Mouse (Mus musculus) limb, embryonic 10.5 days (tissue): Measurements from ENCODE around the gene Mitf. TPM values are rescaled to one million over a fixed set of nuclear protein-coding genes. Genes with fewer than 3 reads are reported as not detected.

ENCODE experiments used
- DNase-seq: peaks from one replicate; pipeline ENCODE4 v3.0.0-alpha.2; 2017; ENCODE audit warnings: low spot score
- H3K27ac ChIP-seq: fragments of 300-500 bp; sonication (generic); 2 replicates; pipeline ENCODE4 v1.5.1; 2016; ENCODE audit warnings: mild to moderate bottlenecking
- H3K27me3 ChIP-seq: fragments of 300-500 bp; sonication (generic); 2 replicates; pipeline ENCODE4 v1.6.1; 2016; ENCODE audit warnings: low read depth, mild to moderate bottlenecking; ENCODE audit not compliant: poor library complexity, severe bottlenecking
- H3K36me3 ChIP-seq: fragments of 300-500 bp; sonication (generic); 2 replicates; pipeline ENCODE4 v1.6.1; 2016; ENCODE audit warnings: mild to moderate bottlenecking, moderate library complexity
- H3K4me1 ChIP-seq: fragments of 300-500 bp; sonication (generic); 2 replicates; pipeline ENCODE4 v1.6.1; 2016
- H3K4me3 ChIP-seq: fragments of 300-500 bp; sonication (generic); 2 replicates; pipeline ENCODE4 v1.5.1; 2016; ENCODE audit warnings: mild to moderate bottlenecking, moderate library complexity
- H3K9me3 ChIP-seq: fragments of 300-500 bp; sonication (generic); replicated peaks from 2 replicates; pipeline ENCODE4 v1.6.1; 2016; ENCODE audit warnings: mild to moderate bottlenecking
- WGBS: fragments of 180-500 bp; shearing (Covaris S2); methylation state at CpG from one replicate; pipeline ENCODE4 v1.1.7; 2016; 5-methylcytosine and 5-hydroxymethylcytosine counted together
- polyA plus RNA-seq: library from polyadenylated mRNA; unstranded; fragments of >200 nt; fragmentation: Nextera tagmentation; extraction: Ambion mirVana; gene quantifications from 2 replicates; pipeline ENCODE4 v1.2.1, GENCODE M21; 2016

Mitf gene
- 0.80 and 1.1 TPM in 2 replicates for polyA plus RNA-seq

- peak; percentile 88 for DNase-seq
- H3K27me3 ChIP-seq, result peaks cover 23% of the 10 kb centered on the region
- peak within 1 kb of the TSS; percentile 83 for H3K4me3 ChIP-seq
- peaks cover 9% of the 10 kb centered on the region for H3K4me1 ChIP-seq
- H3K9me3 ChIP-seq, result no peaks in the 10 kb centered on the region
- H3K36me3 ChIP-seq, result no peaks in the 10 kb centered on the region
- WGBS, result under 1% methylated on average over 51 of the region's 51 CpGs
- H3K27ac ChIP-seq, result peak within 1 kb of the TSS; percentile 65
Measured at GRCm38 (mm10) chr6:97806781-97807743, at the start of gene Mitf. Gene Mitf (plus strand): TSS chr6:97807052.

DNA sequence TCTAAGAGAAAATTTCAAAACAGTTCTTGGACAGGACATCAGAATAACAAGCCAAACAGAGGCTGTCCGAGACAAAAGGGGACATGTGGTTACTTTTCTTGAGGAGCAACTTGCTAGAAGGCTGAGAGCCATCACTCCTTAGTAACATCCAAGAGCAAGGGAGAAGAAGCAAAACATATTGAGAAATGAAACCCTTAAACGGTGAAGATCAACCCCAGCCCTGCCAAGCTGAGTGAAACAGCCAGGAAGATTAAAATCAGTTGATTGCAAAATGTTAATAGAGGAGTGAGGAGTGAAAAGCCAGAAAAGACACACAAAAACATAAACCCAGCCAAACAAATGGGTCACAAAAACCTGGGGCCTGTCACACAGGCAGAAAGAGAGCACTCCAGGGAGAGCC is 49.5 kb upstream of the Mitf start:
- Histone ChIP-seq H3K27ac (no peak overlapping the region), H3K36me3 (no peaks in the 10 kb centered on the region), H3K27me3 (no peaks in the 10 kb centered on the region), H3K4me1 (0 out of 2 replicates have a peak, but pooled peaks cover 4% of the 10 kb centered on the region), H3K4me3 (no peak overlapping the region), H3K9me3 (no peaks in the 10 kb centered on the region)
- 89% methylated on average over 2 of the region's 2 CpGs for whole genome bisulfite sequencing
- no peak for DNase-seq

DNA sequence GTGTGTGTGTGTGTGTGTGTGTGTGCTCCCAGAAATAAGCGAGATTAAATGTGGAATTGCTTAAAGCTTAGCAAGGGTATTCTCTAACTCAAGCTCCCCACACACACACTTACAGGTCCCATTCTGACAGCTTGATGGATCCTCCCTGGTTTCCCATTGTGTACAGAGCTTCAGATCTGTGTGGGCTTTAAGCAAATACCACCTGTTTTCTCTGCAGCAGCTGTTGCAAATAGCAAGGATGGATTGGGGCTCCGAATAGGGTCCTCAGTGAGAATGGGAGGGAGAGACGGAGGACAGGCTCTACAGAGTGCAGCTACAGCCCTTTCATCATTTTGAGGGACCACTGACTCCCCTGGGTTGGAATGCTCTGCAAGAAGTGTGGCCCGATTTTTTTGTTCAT is 48.0 kb upstream of the Mitf start:
- 65% methylated on average over 4 of the region's 4 CpGs for WGBS
- Histone ChIP-seq H3K4me1 (0 out of 2 replicates have a peak, but pooled peaks cover 4% of the 10 kb centered on the region), H3K9me3 (no peaks in the 10 kb centered on the region), H3K4me3 (no peak overlapping the region), H3K27ac (no peak overlapping the region), H3K36me3 (no peaks in the 10 kb centered on the region), H3K27me3 (no peaks in the 10 kb centered on the region)
- DNase-seq, result peak; percentile 26

- 0 out of 2 replicates have a peak, but pooled peaks cover 4% of the 10 kb centered on the region for H3K4me1 ChIP-seq
- no peaks in the 10 kb centered on the region for H3K36me3 ChIP-seq
- WGBS, result 31% methylated on average over 4 of the region's 4 CpGs
- no peak overlapping the region for H3K27ac ChIP-seq
- no peak overlapping the region for H3K4me3 ChIP-seq
- no peaks in the 10 kb centered on the region for H3K27me3 ChIP-seq
- peak; percentile 64 for DNase-seq
- H3K9me3 ChIP-seq, result no peaks in the 10 kb centered on the region
Measured at GRCm38 (mm10) chr6:97759301-97759700, 47.6 kb upstream of the Mitf start.

DNA sequence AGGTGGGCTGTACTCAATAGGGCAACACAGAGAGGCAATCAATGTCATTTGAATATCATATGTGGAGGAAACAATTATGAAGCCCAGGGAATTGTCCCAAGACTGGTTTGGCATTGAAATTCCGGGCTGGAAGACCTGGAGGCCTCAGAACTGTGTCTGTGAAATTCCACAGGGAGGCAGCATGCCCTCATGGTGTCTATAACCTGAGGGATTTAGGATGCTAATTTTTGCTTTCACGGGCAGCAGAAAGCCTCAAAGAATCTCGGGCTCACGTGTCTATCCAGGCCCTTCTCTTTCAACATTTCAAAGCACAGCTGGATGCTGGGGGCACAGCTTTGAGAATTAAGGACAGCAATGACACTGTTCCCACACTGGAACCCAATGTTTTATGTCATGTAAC is 45.5 kb upstream of the Mitf start:
- Histone ChIP-seq H3K36me3 (no peaks in the 10 kb centered on the region), H3K4me1 (0 out of 2 replicates have a peak, but pooled peaks cover 4% of the 10 kb centered on the region), H3K4me3 (no peak overlapping the region), H3K9me3 (no peaks in the 10 kb centered on the region), H3K27ac (no peak overlapping the region), H3K27me3 (no peaks in the 10 kb centered on the region)
- 27% methylated on average over 4 of the region's 4 CpGs for WGBS
- DNase-seq, result peak; percentile 31

DNA sequence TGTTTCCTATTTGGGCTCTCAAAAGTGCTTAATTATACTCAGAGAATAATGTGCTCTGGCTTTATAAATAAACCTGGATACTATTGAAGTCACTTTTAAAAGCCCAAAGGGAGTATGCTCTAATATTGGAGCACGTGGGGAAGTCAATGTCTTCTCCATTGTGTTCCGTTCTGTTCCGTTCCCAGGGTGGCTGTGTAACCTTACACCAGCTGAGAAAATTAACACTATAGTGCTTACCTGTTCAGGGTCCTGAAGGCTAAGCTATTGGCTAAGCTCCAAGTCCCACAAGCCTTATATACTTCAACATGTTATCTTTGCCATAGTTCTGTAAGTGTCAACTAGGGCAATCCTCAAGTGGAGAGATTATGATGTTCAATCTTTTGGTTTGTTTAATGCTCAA is 42.9 kb upstream of the Mitf start:
- H3K9me3 ChIP-seq, result no peaks in the 10 kb centered on the region
- 48% methylated on average over 3 of the region's 3 CpGs for WGBS
- no peak overlapping the region for H3K27ac ChIP-seq
- H3K36me3 ChIP-seq, result no peaks in the 10 kb centered on the region
- no peak overlapping the region for H3K4me3 ChIP-seq
- H3K27me3 ChIP-seq, result no peaks in the 10 kb centered on the region
- DNase-seq, result no peak
- H3K4me1 ChIP-seq, result 0 out of 2 replicates have a peak, but pooled peaks cover 4% of the 10 kb centered on the region

GRCm38 (mm10) chr6:97767836-97768235 is 39.0 kb upstream of the Mitf start:
- no peaks in the 10 kb centered on the region for H3K4me1 ChIP-seq
- no peaks in the 10 kb centered on the region for H3K27me3 ChIP-seq
- no peak overlapping the region for H3K27ac ChIP-seq
- no peak for DNase-seq
- H3K36me3 ChIP-seq, result no peaks in the 10 kb centered on the region
- no peak overlapping the region for H3K4me3 ChIP-seq
- 86% methylated on average over 2 of the region's 2 CpGs for WGBS
- no peaks in the 10 kb centered on the region for H3K9me3 ChIP-seq

DNA sequence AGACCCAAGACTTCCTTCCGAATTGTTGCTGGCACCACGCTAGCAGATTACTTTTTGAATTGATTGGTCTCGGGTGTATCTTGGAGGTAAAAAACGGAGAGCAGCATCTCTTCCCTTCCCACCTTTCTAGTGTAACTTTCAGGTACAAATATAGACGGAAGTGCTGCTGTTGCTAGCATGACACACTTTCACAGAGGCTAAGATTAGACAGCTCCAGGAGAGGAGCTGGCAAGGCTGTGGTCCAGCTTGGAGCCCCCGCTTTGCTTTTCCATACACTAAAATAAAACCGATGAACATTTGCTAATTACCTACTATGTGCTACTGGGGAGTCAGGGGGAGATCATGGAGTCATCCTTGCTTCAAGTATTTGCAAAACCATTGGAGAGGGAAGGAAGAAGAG is 37.3 kb upstream of the Mitf start:
- WGBS, result 92% methylated on average over 7 of the region's 7 CpGs
- Histone ChIP-seq H3K9me3 (no peaks in the 10 kb centered on the region), H3K27ac (no peak overlapping the region), H3K36me3 (no peaks in the 10 kb centered on the region), H3K4me1 (no peaks in the 10 kb centered on the region), H3K4me3 (no peak overlapping the region), H3K27me3 (no peaks in the 10 kb centered on the region)
- DNase-seq, result peak; percentile 2

GRCm38 (mm10) chr6:97781316-97781715 is 25.5 kb upstream of the Mitf start:
- no peaks in the 10 kb centered on the region for H3K4me1 ChIP-seq
- no peak for DNase-seq
- 93% methylated on average over 5 of the region's 5 CpGs for WGBS
- H3K27me3 ChIP-seq, result no peaks in the 10 kb centered on the region
- no peak overlapping the region for H3K4me3 ChIP-seq
- no peaks in the 10 kb centered on the region for H3K9me3 ChIP-seq
- H3K36me3 ChIP-seq, result no peaks in the 10 kb centered on the region
- no peak overlapping the region for H3K27ac ChIP-seq

DNA sequence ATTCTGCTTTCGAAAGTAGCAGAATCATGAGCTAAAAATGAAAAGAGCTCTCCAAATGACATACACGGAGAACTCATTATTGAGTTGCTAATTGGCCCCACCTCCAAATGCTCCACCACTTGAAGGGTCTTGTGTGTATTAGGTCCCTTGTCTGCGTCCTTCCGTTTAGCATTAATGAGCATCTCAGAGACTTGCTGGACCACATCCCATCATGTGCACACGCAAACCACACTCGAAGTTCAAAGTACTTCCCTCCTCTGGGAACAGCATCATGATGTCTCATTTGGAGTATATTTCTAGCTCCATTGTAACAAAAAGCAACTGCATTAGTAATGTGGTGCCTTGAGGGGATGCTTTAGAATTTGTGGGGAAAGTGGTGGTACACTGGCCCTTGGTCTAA is 24.6 kb upstream of the Mitf start:
- Histone ChIP-seq H3K9me3 (no peaks in the 10 kb centered on the region), H3K36me3 (no peaks in the 10 kb centered on the region), H3K27ac (no peak overlapping the region), H3K4me1 (no peaks in the 10 kb centered on the region), H3K4me3 (no peak overlapping the region), H3K27me3 (no peaks in the 10 kb centered on the region)
- 91% methylated on average over 6 of the region's 6 CpGs for WGBS
- DNase-seq, result no peak

DNA sequence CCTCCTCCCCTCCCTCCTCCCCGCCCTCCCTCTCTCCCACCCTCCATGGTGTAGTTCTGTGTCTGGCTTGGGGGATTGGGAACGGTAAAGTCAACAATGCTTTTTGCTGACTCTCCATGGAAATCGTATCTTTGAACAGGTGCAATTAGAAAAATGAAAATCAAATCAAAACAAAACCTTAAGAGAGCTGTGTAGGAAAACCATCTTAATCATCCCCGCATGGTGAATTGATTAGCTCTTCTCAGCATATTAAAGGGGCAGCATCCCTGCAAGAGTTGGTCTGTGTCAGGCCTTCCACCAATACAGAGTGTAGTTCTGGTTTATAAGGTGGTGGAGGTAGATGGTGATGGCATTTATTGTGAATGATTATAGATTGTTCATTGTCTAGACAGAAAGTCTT is 20.0 kb upstream of the Mitf start:
- H3K27ac ChIP-seq, result no peak overlapping the region
- no peak for DNase-seq
- 84% methylated on average over 4 of the region's 4 CpGs for WGBS

GRCm38 (mm10) chr6:97788361-97788974 is 18.4 kb upstream of the Mitf start:
- WGBS, result 89% methylated on average over 9 of the region's 9 CpGs
- Histone ChIP-seq H3K27me3 (no peaks in the 10 kb centered on the region), H3K9me3 (no peaks in the 10 kb centered on the region), H3K4me3 (no peak overlapping the region), H3K27ac (no peak overlapping the region), H3K4me1 (no peaks in the 10 kb centered on the region), H3K36me3 (no peaks in the 10 kb centered on the region)
- no peak for DNase-seq

More for the DNA sequence above, 20.0 kb upstream of the Mitf start:
- Histone ChIP-seq H3K4me3 (no peak overlapping the region), H3K9me3 (no peaks in the 10 kb centered on the region), H3K4me1 (no peaks in the 10 kb centered on the region), H3K36me3 (no peaks in the 10 kb centered on the region), H3K27me3 (no peaks in the 10 kb centered on the region)

DNA sequence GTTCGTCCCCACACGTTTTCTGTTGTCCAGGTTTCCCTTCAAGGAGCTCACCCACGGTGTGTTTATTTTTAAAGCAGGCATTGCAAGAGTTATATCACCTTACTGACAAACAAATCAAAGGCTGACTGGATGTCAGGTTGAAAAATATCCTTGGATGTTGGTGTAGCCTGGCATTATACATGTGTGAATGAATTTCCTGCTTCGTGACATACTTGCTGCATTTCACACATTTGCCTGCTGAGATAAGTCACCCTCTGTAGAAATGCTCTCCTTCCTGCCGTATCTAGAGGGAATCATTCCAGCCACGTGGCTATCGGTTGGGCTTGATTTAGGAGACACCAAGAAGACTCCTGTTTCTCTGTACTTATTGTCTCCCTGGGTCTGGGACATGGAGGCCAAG is 17.2 kb upstream of the Mitf start:
- H3K27ac ChIP-seq, result no peak overlapping the region
- H3K27me3 ChIP-seq, result no peaks in the 10 kb centered on the region
- WGBS, result 75% methylated on average over 7 of the region's 7 CpGs
- H3K36me3 ChIP-seq, result no peaks in the 10 kb centered on the region
- H3K4me3 ChIP-seq, result no peak overlapping the region
- DNase-seq, result no peak
- no peaks in the 10 kb centered on the region for H3K9me3 ChIP-seq
- no peaks in the 10 kb centered on the region for H3K4me1 ChIP-seq
